Mouse (Mus musculus): ENCODE data around the gene Txndc16. TPM values are rescaled to one million over a fixed set of nuclear protein-coding genes. Genes with fewer than 3 reads are reported as not detected.

The Txndc16 gene
- polyA plus RNA-seq, 1 experiment from 2014 or later = 3.7 TPM

DNA sequence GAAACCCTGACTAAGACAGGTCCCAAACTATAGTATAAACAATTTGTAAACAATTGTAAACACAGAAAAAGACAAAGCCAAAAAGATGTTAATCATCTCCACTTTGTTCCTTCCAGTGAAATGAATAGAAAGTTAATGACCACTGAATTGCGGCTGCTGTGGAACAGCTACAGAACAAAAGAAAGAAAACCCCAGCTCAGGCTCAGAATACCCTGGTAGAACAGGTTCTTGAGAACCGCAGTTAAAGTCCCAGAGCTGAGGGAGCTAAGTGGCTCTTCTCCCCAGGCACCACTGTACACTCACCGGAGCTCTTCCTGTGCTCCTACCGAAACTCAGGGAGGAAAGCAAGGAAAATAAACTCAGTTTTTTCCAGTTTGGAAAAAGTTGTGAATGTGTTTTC is 9.4 kb downstream of the Txndc16 start:
- no peak for TF ChIP-seq CTCF (IDR thresholded peaks at IDR 0.05; ENCODE audit: low read depth)
- TF ChIP-seq EP300 (optimal IDR thresholded peaks at IDR 0.05) = no peak
- no peak overlapping the region for H3K9ac ChIP-seq (ENCODE audit: low read length)
- WGBS = 70% methylated on average over 4 of the region's 4 CpGs
- no peaks in the 10 kb centered on the region for H3K36me3 ChIP-seq (ENCODE audit: control insufficient read depth, insufficient read depth, low read length)
- H3K9me3 ChIP-seq (ENCODE audit: control insufficient read depth, low read length) = no peaks in the 10 kb centered on the region
- H3K4me3 ChIP-seq (ENCODE audit: low read depth, low read length) = no peak overlapping the region
- no peak for ATAC-seq (ENCODE audit: low FRiP score, low TSS enrichment)
- no peak overlapping the region for H3K27ac ChIP-seq (replicated peaks)
- no peaks in the 10 kb centered on the region for H3K27me3 ChIP-seq (ENCODE audit: control insufficient read depth, insufficient read depth, low read length)
- DNase-seq (ENCODE audit: low spot score) = no peak
- H3K4me1 ChIP-seq (replicated peaks; ENCODE audit: control insufficient read depth, insufficient read depth) = no peaks in the 10 kb centered on the region
- H3K4me2 ChIP-seq (replicated peaks; ENCODE audit: low read depth) = no peak overlapping the region

DNA sequence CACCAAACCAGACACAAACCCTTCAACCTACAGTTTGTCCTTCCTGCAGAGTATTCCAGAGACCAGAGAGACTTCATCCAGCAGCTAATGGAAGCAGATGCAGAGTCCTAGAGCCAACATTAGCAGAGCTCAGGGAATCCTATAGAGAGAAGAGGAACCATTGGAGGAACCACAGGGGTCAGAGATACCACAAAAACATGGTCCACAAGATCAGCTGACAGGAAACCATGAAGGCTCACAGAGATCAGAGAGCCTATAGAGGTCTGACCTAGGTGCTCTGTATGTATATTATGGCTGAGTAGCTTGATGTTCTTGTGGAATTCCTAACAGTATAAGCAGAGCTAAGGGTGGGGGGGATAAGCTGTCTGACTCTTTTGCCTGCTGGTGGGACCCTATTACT is 19.5 kb downstream of the Txndc16 start:
- no peak for TF ChIP-seq EP300 (optimal IDR thresholded peaks at IDR 0.05)
- TF ChIP-seq CTCF (IDR thresholded peaks at IDR 0.05; ENCODE audit: low read depth) = no peak
- no peak overlapping the region for H3K9ac ChIP-seq (ENCODE audit: low read length)
- DNase-seq (ENCODE audit: low spot score) (no peak), ATAC-seq (ENCODE audit: low FRiP score, low TSS enrichment) (no peak)
- H3K36me3 ChIP-seq (ENCODE audit: control insufficient read depth, insufficient read depth, low read length) = peaks cover 5% of the 10 kb centered on the region; the same call in 1 of the 2 replicates
- no peak overlapping the region for H3K27ac ChIP-seq (replicated peaks)
- no peak overlapping the region for H3K4me3 ChIP-seq (ENCODE audit: low read depth, low read length)
- no peaks in the 10 kb centered on the region for H3K4me1 ChIP-seq (replicated peaks; ENCODE audit: control insufficient read depth, insufficient read depth)
- no peaks in the 10 kb centered on the region for H3K9me3 ChIP-seq (ENCODE audit: control insufficient read depth, low read length)
- no peaks in the 10 kb centered on the region for H3K27me3 ChIP-seq (ENCODE audit: control insufficient read depth, insufficient read depth, low read length)
- H3K4me2 ChIP-seq (replicated peaks; ENCODE audit: low read depth) = no peak overlapping the region

- no peaks in the 10 kb centered on the region for H3K4me1 ChIP-seq (replicated peaks; ENCODE audit: control insufficient read depth, insufficient read depth)
- H3K9me3 ChIP-seq (ENCODE audit: control insufficient read depth, low read length) = peaks cover 4% of the 10 kb centered on the region; the same call in 1 of the 2 replicates
- H3K9ac ChIP-seq (ENCODE audit: low read length) = no peak overlapping the region
- no peak overlapping the region for H3K4me2 ChIP-seq (replicated peaks; ENCODE audit: low read depth)
- H3K36me3 ChIP-seq (ENCODE audit: control insufficient read depth, insufficient read depth, low read length) = no peaks in the 10 kb centered on the region
- WGBS = 78% methylated on average over 2 of the region's 2 CpGs
- no peaks in the 10 kb centered on the region for H3K27me3 ChIP-seq (ENCODE audit: control insufficient read depth, insufficient read depth, low read length)
- no peak for ATAC-seq (ENCODE audit: low FRiP score, low TSS enrichment)
- TF ChIP-seq EP300 (optimal IDR thresholded peaks at IDR 0.05) (no peak), CTCF (IDR thresholded peaks at IDR 0.05; ENCODE audit: low read depth) (no peak)
- no peak overlapping the region for H3K4me3 ChIP-seq (ENCODE audit: low read depth, low read length)
- no peak for DNase-seq (ENCODE audit: low spot score)
- H3K27ac ChIP-seq (replicated peaks) = no peak overlapping the region
These were observed 29.1 kb downstream of the Txndc16 start for GRCm38 (mm10) chr14:45190999-45191398.

- Histone ChIP-seq H3K36me3 (ENCODE audit: control insufficient read depth, insufficient read depth, low read length) (no peaks in the 10 kb centered on the region), H3K9ac (ENCODE audit: low read length) (no peak overlapping the region), H3K9me3 (ENCODE audit: control insufficient read depth, low read length) (no peaks in the 10 kb centered on the region), H3K4me2 (replicated peaks; ENCODE audit: low read depth) (no peak overlapping the region), H3K4me3 (ENCODE audit: low read depth, low read length) (no peak overlapping the region), H3K27me3 (ENCODE audit: control insufficient read depth, insufficient read depth, low read length) (no peaks in the 10 kb centered on the region), H3K4me1 (replicated peaks; ENCODE audit: control insufficient read depth, insufficient read depth) (no peaks in the 10 kb centered on the region), H3K27ac (replicated peaks) (no peak overlapping the region)
- TF ChIP-seq EP300 (optimal IDR thresholded peaks at IDR 0.05) (no peak), CTCF (IDR thresholded peaks at IDR 0.05; ENCODE audit: low read depth) (no peak)
- no peak for ATAC-seq (ENCODE audit: low FRiP score, low TSS enrichment)
- 65% methylated on average over 4 of the region's 4 CpGs for WGBS
- no peak for DNase-seq (ENCODE audit: low spot score)
These were observed 38.5 kb downstream of the Txndc16 start for GRCm38 (mm10) chr14:45181611-45182010.

GRCm38 (mm10) chr14:45179606-45180005 is 40.5 kb downstream of the Txndc16 start:
- ATAC-seq (ENCODE audit: low FRiP score, low TSS enrichment) = no peak

GRCm38 (mm10) chr14:45179186-45179585 is 40.9 kb downstream of the Txndc16 start:
- no peaks in the 10 kb centered on the region for H3K9me3 ChIP-seq (ENCODE audit: control insufficient read depth, low read length)
- H3K4me3 ChIP-seq (ENCODE audit: low read depth, low read length) = no peak overlapping the region
- H3K27ac ChIP-seq (replicated peaks) = no peak overlapping the region
- ATAC-seq (ENCODE audit: low FRiP score, low TSS enrichment) (no peak), DNase-seq (ENCODE audit: low spot score) (no peak)
- H3K27me3 ChIP-seq (ENCODE audit: control insufficient read depth, insufficient read depth, low read length) = no peaks in the 10 kb centered on the region
- no peak overlapping the region for H3K4me2 ChIP-seq (replicated peaks; ENCODE audit: low read depth)
- no peaks in the 10 kb centered on the region for H3K4me1 ChIP-seq (replicated peaks; ENCODE audit: control insufficient read depth, insufficient read depth)
- no peaks in the 10 kb centered on the region for H3K36me3 ChIP-seq (ENCODE audit: control insufficient read depth, insufficient read depth, low read length)
- H3K9ac ChIP-seq (ENCODE audit: low read length) = no peak overlapping the region
- 27% methylated on average over 2 of the region's 2 CpGs for WGBS
- TF ChIP-seq CTCF (IDR thresholded peaks at IDR 0.05; ENCODE audit: low read depth) (no peak), EP300 (optimal IDR thresholded peaks at IDR 0.05) (no peak)

More at GRCm38 (mm10) chr14:45179606-45180005, 40.5 kb downstream of the Txndc16 start:
- Histone ChIP-seq H3K27ac (replicated peaks) (no peak overlapping the region), H3K4me2 (replicated peaks; ENCODE audit: low read depth) (no peak overlapping the region), H3K9ac (ENCODE audit: low read length) (no peak overlapping the region), H3K4me1 (replicated peaks; ENCODE audit: control insufficient read depth, insufficient read depth) (no peaks in the 10 kb centered on the region), H3K27me3 (ENCODE audit: control insufficient read depth, insufficient read depth, low read length) (no peaks in the 10 kb centered on the region), H3K9me3 (ENCODE audit: control insufficient read depth, low read length) (no peaks in the 10 kb centered on the region), H3K4me3 (ENCODE audit: low read depth, low read length) (no peak overlapping the region), H3K36me3 (ENCODE audit: control insufficient read depth, insufficient read depth, low read length) (no peaks in the 10 kb centered on the region)
- TF ChIP-seq CTCF (IDR thresholded peaks at IDR 0.05; ENCODE audit: low read depth) (no peak), EP300 (optimal IDR thresholded peaks at IDR 0.05) (no peak)
- DNase-seq (ENCODE audit: low spot score) = no peak
- WGBS = 79% methylated on average over 2 of the region's 2 CpGs
